Mouse (Mus musculus) forebrain, embryonic 13.5 days (tissue): ENCODE measurements around the gene Pts. TPM values are rescaled to one million over a fixed set of nuclear protein-coding genes. Genes with fewer than 3 reads are reported as not detected.

Source experiments
- ATAC-seq: fragments of 200-750 bp; cut with Nextera tagmentation; 2 replicates; pipeline ENCODE4 v1.8.0; 2017
- H3K27ac ChIP-seq: fragments of 300-500 bp; sonication (generic); 2 replicates; pipeline ENCODE4 v1.5.1; 2015; ENCODE audit warnings: inconsistent platforms, mild to moderate bottlenecking, moderate library complexity
- H3K27me3 ChIP-seq: fragments of 300-500 bp; sonication (generic); 2 replicates; pipeline ENCODE4 v1.6.1; 2015; ENCODE audit warnings: mild to moderate bottlenecking, inconsistent platforms
- H3K36me3 ChIP-seq: fragments of 300-500 bp; sonication (generic); 2 replicates; pipeline ENCODE4 v1.6.1; 2015; ENCODE audit warnings: mild to moderate bottlenecking, inconsistent platforms; ENCODE audit not compliant: poor library complexity, severe bottlenecking
- H3K4me1 ChIP-seq: fragments of 300-500 bp; sonication (generic); 2 replicates; pipeline ENCODE4 v1.6.1; 2015; ENCODE audit warnings: inconsistent platforms
- H3K4me2 ChIP-seq: fragments of 300-500 bp; sonication (generic); 2 replicates; pipeline ENCODE4 v1.6.1; 2015; ENCODE audit warnings: inconsistent platforms, mild to moderate bottlenecking, moderate library complexity
- H3K4me3 ChIP-seq: fragments of 300-500 bp; sonication (generic); 2 replicates; pipeline ENCODE4 v1.5.1; 2015; ENCODE audit warnings: mild to moderate bottlenecking, inconsistent platforms
- H3K9ac ChIP-seq: fragments of 300-500 bp; sonication (generic); 2 replicates; pipeline ENCODE4 v1.6.1; 2015; ENCODE audit warnings: mild to moderate bottlenecking, inconsistent platforms
- H3K9me3 ChIP-seq: fragments of 300-500 bp; sonication (generic); replicated peaks from 2 replicates; pipeline ENCODE4 v1.6.1; 2016; ENCODE audit warnings: inconsistent platforms
- WGBS: fragments of 180-500 bp; shearing (Covaris S2); methylation state at CpG from one replicate; pipeline ENCODE4 v1.1.7; 2015; 5-methylcytosine and 5-hydroxymethylcytosine counted together
- polyA plus RNA-seq: library from polyadenylated mRNA; unstranded; fragments of >200 nt; fragmentation: Nextera tagmentation; extraction: Ambion mirVana; gene quantifications from 2 replicates; pipeline ENCODE4 v1.2.1, GENCODE M21; 2015

The Pts gene
- polyA plus RNA-seq, 1 experiment from 2014 or later: 102 TPM

GRCm38 (mm10) chr9:50552206-50552605 is 23.7 kb upstream of the Pts start:
- Histone ChIP-seq H3K27ac (no peak overlapping the region), H3K4me2 (no peak overlapping the region), H3K36me3 (no peaks in the 10 kb centered on the region), H3K27me3 (no peaks in the 10 kb centered on the region), H3K4me1 (peaks cover 19% of the 10 kb centered on the region), H3K9me3 (no peaks in the 10 kb centered on the region), H3K9ac (no peak overlapping the region), H3K4me3 (no peak overlapping the region)
- ATAC-seq: no peak
- WGBS: 87% methylated on average over 5 of the region's 5 CpGs

- ATAC-seq: no peak
- H3K27ac ChIP-seq: no peak overlapping the region
- 90% methylated on average over 4 of the region's 4 CpGs for WGBS
- no peak overlapping the region for H3K9ac ChIP-seq
- no peaks in the 10 kb centered on the region for H3K27me3 ChIP-seq
- no peak overlapping the region for H3K4me2 ChIP-seq
- peaks cover 4% of the 10 kb centered on the region for H3K4me1 ChIP-seq
- no peak overlapping the region for H3K4me3 ChIP-seq
- no peaks in the 10 kb centered on the region for H3K36me3 ChIP-seq
- no peaks in the 10 kb centered on the region for H3K9me3 ChIP-seq
Measured at GRCm38 (mm10) chr9:50548936-50549335, 20.4 kb upstream of the Pts start.

DNA sequence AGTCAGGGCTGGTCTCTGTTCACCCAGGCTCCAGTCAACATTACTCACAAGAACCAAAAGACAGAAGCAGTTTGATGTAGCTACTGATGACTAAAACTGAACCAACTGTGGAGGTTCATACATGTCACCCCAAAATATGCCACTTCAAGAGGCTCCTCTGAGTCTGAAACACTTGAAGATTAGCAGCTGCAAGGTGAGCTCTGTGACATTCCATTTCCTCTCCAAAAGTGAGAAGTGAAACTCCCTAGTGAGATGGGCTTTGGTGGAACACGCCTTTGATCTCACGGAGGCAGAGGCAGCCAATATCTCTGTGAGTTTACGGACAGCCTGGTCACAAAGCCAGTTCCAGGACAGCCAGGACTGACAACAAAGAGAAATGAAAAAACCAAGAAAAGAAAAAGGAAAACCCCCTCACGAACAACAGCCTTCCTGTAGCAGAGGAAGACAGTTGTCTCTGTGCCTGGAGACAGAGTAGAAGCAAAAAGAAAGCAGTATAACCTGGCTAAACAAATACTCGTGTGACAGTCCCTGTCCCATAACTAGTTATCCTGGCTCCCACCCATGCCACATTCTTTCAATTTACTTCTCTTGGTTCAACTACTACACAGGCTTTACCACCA is 19.4 kb upstream of the Pts start:
- no peaks in the 10 kb centered on the region for H3K9me3 ChIP-seq
- ATAC-seq: no peak
- 66% methylated on average over 5 of the region's 5 CpGs for WGBS

DNA sequence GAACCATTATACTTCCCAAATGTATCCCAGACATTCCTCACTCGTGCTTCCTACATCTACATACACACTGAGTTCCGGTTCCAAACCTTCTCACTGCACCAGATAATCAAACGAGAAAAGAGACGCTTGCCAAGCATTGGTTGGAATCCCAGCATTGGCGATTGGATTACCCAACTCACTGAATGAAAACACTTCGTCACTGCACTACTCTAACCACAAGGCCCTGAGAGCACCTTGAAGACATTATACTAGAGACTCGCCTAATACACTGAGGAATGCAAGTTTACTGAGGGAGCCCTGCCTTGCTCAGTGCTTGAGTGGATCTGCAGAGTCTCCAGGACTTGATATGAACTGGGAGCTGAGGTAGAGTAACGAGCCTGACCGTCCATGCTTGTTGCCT is 13.9 kb upstream of the Pts start:
- no peak for ATAC-seq
- H3K27ac ChIP-seq: no peak overlapping the region
- H3K9ac ChIP-seq: no peak overlapping the region
- 75% methylated on average over 9 of the region's 9 CpGs for WGBS
- no peaks in the 10 kb centered on the region for H3K27me3 ChIP-seq
- H3K9me3 ChIP-seq: no peaks in the 10 kb centered on the region
- H3K4me1 ChIP-seq: peaks cover 7% of the 10 kb centered on the region; the same call in 1 of the 2 replicates
- H3K4me3 ChIP-seq: no peak overlapping the region
- H3K4me2 ChIP-seq: no peak overlapping the region
- no peaks in the 10 kb centered on the region for H3K36me3 ChIP-seq

More for the DNA sequence above, 19.4 kb upstream of the Pts start:
- Histone ChIP-seq H3K4me1 (no peaks in the 10 kb centered on the region), H3K36me3 (no peaks in the 10 kb centered on the region), H3K9ac (no peak overlapping the region), H3K27me3 (no peaks in the 10 kb centered on the region), H3K4me2 (no peak overlapping the region), H3K27ac (no peak overlapping the region), H3K4me3 (no peak overlapping the region)

DNA sequence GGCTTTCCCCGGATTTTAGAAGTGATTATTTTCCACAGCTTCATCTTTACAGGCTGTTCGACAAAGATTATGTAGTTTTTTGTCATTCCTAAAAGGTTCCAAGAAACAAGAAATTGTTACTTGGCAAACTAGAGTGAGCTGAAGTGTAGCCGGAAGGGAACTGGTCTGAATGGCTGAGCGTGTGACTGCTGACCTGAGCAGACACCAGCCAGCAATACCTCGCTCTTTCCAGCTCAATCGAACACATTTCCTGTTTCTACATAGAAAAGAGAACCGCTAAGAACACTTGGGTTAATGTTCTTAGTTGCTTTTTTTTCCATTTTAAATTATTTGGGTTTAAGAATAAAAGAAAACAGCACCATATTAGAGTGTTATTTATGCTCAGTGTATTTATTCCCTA is 11.6 kb upstream of the Pts start:
- Histone ChIP-seq H3K27me3 (no peaks in the 10 kb centered on the region), H3K27ac (no peak overlapping the region; the same call in 1 of the 2 replicates), H3K4me1 (peaks cover 7% of the 10 kb centered on the region; the same call in 1 of the 2 replicates), H3K4me3 (no peak overlapping the region), H3K36me3 (no peaks in the 10 kb centered on the region), H3K9ac (peak overlapping the region; percentile 23; the same call in 1 of the 2 replicates), H3K4me2 (peak overlapping the region; percentile 49), H3K9me3 (no peaks in the 10 kb centered on the region)
- WGBS: 55% methylated on average over 7 of the region's 7 CpGs
- ATAC-seq: no peak

GRCm38 (mm10) chr9:50537295-50537694 is 8.8 kb upstream of the Pts start:
- Histone ChIP-seq H3K4me1 (peaks cover 7% of the 10 kb centered on the region; the same call in 1 of the 2 replicates), H3K27me3 (no peaks in the 10 kb centered on the region), H3K9me3 (no peaks in the 10 kb centered on the region), H3K4me3 (no peak overlapping the region), H3K9ac (no peak overlapping the region), H3K27ac (no peak overlapping the region), H3K4me2 (no peak overlapping the region), H3K36me3 (no peaks in the 10 kb centered on the region)
- ATAC-seq: no peak
- WGBS: 88% methylated on average over 4 of the region's 4 CpGs

DNA sequence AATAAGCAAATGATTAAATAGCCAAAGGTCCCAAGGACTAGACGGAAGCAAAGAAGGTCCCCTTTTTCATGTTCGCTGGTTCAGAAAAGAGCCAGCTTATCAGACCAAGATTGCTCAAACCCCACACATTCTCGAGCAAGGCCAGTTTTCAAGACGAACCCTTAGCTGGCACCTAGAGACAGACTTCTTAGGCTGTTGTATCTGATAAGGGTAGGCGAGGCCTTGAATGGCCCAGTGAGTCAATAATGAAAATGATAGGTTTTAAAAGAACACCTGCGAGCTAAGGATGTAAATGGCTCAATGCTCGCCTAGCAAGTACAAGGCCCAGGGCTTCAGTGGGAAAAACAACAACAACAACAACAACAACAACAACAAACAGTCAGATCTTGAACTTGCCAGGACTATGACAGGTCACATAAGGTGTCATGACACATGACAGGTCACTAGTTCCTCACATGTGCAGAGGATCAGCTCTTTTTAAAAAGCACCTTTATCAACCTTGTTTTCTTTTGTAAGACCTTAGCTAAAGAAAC is 8.1 kb upstream of the Pts start:
- H3K36me3 ChIP-seq: no peaks in the 10 kb centered on the region
- no peak overlapping the region for H3K9ac ChIP-seq
- H3K27ac ChIP-seq: no peak overlapping the region
- H3K4me1 ChIP-seq: peaks cover 7% of the 10 kb centered on the region; the same call in 1 of the 2 replicates
- H3K4me3 ChIP-seq: no peak overlapping the region
- no peak for ATAC-seq
- 84% methylated on average over 7 of the region's 7 CpGs for WGBS
- H3K4me2 ChIP-seq: no peak overlapping the region
- no peaks in the 10 kb centered on the region for H3K27me3 ChIP-seq
- no peaks in the 10 kb centered on the region for H3K9me3 ChIP-seq

DNA sequence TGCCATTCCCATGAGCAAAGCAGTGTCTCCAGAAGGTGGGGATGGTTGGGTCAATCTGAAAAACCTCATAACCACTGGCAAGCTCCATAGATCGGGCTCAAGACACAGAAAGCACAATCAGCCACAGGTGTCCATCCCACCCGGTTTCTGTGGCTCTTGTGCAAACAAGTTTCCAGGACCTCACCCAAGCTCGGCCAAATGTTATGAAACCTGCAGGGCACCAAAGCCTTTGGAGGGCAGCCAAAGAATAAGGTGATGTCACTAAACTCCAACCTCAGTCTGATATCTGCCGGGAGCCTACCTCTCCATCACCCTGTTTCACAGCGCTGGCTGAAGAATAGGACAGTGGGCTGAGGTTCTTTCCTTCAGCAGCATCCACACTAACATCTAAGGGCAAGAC is 7.4 kb upstream of the Pts start:
- Histone ChIP-seq H3K9me3 (no peaks in the 10 kb centered on the region), H3K4me2 (no peak overlapping the region), H3K4me1 (peaks cover 7% of the 10 kb centered on the region; the same call in 1 of the 2 replicates), H3K27me3 (no peaks in the 10 kb centered on the region), H3K36me3 (no peaks in the 10 kb centered on the region), H3K4me3 (no peak overlapping the region), H3K9ac (no peak overlapping the region), H3K27ac (no peak overlapping the region)
- no peak for ATAC-seq
- 85% methylated on average over 5 of the region's 5 CpGs for WGBS

- 73% methylated on average over 3 of the region's 3 CpGs for WGBS
- Histone ChIP-seq H3K4me3 (no peak overlapping the region), H3K4me1 (0 out of 2 replicates have a peak, but pooled peaks cover 3% of the 10 kb centered on the region), H3K4me2 (no peak overlapping the region), H3K36me3 (no peaks in the 10 kb centered on the region), H3K9ac (no peak overlapping the region), H3K27ac (no peak overlapping the region), H3K27me3 (no peaks in the 10 kb centered on the region), H3K9me3 (no peaks in the 10 kb centered on the region)
- ATAC-seq: no peak
Measured at GRCm38 (mm10) chr9:50533791-50534190, 5.3 kb upstream of the Pts start.

- Histone ChIP-seq H3K9ac (no peak overlapping the region), H3K9me3 (no peaks in the 10 kb centered on the region), H3K4me2 (no peak overlapping the region), H3K4me3 (no peak overlapping the region), H3K27me3 (no peaks in the 10 kb centered on the region), H3K4me1 (0 out of 2 replicates have a peak, but pooled peaks cover 3% of the 10 kb centered on the region), H3K27ac (no peak overlapping the region), H3K36me3 (no peaks in the 10 kb centered on the region)
- WGBS: 85% methylated on average over 11 of the region's 11 CpGs
- no peak for ATAC-seq
Measured at GRCm38 (mm10) chr9:50533328-50533727, 4.8 kb upstream of the Pts start.

- no peak overlapping the region for H3K4me2 ChIP-seq
- H3K9ac ChIP-seq: no peak overlapping the region
- WGBS: 21% methylated on average over 2 of the region's 2 CpGs
- no peaks in the 10 kb centered on the region for H3K9me3 ChIP-seq
- no peak overlapping the region for H3K27ac ChIP-seq
- H3K36me3 ChIP-seq: no peaks in the 10 kb centered on the region
- H3K4me3 ChIP-seq: no peak overlapping the region
- peaks cover 15% of the 10 kb centered on the region for H3K4me1 ChIP-seq
- no peak for ATAC-seq
- no peaks in the 10 kb centered on the region for H3K27me3 ChIP-seq
Measured at GRCm38 (mm10) chr9:50530890-50531289, 2.4 kb upstream of the Pts start.

GRCm38 (mm10) chr9:50527860-50528259 is 664 bp downstream of the Pts start:
- WGBS: 47% methylated on average over 7 of the region's 7 CpGs
- peak overlapping the region; percentile 81 for H3K4me3 ChIP-seq
- H3K9me3 ChIP-seq: no peaks in the 10 kb centered on the region
- ATAC-seq: peak; percentile 14
- H3K27me3 ChIP-seq: no peaks in the 10 kb centered on the region
- peak overlapping the region; percentile 77 for H3K9ac ChIP-seq
- no peak overlapping the region for H3K27ac ChIP-seq
- peak overlapping the region; percentile 59 for H3K4me2 ChIP-seq
- H3K4me1 ChIP-seq: peaks cover 15% of the 10 kb centered on the region
- no peaks in the 10 kb centered on the region for H3K36me3 ChIP-seq

- Histone ChIP-seq H3K4me1 (peaks cover 12% of the 10 kb centered on the region), H3K4me2 (no peak overlapping the region), H3K27ac (no peak overlapping the region), H3K27me3 (no peaks in the 10 kb centered on the region), H3K9ac (no peak overlapping the region), H3K4me3 (no peak overlapping the region), H3K36me3 (0 out of 2 replicates have a peak, but pooled peaks cover 6% of the 10 kb centered on the region), H3K9me3 (no peaks in the 10 kb centered on the region)
- 84% methylated on average over 5 of the region's 5 CpGs for WGBS
- no peak for ATAC-seq
Measured at GRCm38 (mm10) chr9:50525585-50525984, 2.9 kb downstream of the Pts start.
